Mouse (Mus musculus) forebrain, embryonic 14.5 days (tissue): Measurements from ENCODE around the gene Rad51b. TPM values are rescaled to one million over a fixed set of nuclear protein-coding genes. Genes with fewer than 3 reads are reported as not detected.

ENCODE experiments used
- ATAC-seq: fragments of 200-750 bp; cut with Nextera tagmentation; 2 replicates; pipeline ENCODE4 v1.8.0; 2017; ENCODE audit warnings: mild to moderate bottlenecking, moderate library complexity
- DNase-seq: peaks from one replicate; pipeline ENCODE4 v3.0.0-alpha.2; 2015; ENCODE audit warnings: low spot score
- H3K27ac ChIP-seq: fragments of 300-500 bp; sonication (generic); 2 replicates; pipeline ENCODE4 v1.5.1; 2014; ENCODE audit warnings: low read depth, mild to moderate bottlenecking, control low read depth, low read length, moderate library complexity
- H3K27me3 ChIP-seq: fragments of 300-500 bp; sonication (generic); replicated peaks from 2 replicates; pipeline ENCODE4 v1.6.1; 2014; ENCODE audit warnings: low read length, control low read depth, mixed read lengths; ENCODE audit not compliant: control insufficient read depth, insufficient read depth
- H3K36me3 ChIP-seq: fragments of 300-500 bp; sonication (generic); 2 replicates; pipeline ENCODE4 v1.6.1; 2014; ENCODE audit warnings: low read length, control low read depth; ENCODE audit not compliant: control insufficient read depth, insufficient read depth
- H3K4me1 ChIP-seq: fragments of 300-500 bp; sonication (generic); 2 replicates; pipeline ENCODE4 v1.6.1; 2014; ENCODE audit warnings: antibody characterized with exemption, low read length, control low read depth; ENCODE audit not compliant: control insufficient read depth, insufficient read depth
- H3K4me2 ChIP-seq: fragments of 300-500 bp; sonication (generic); 2 replicates; pipeline ENCODE4 v1.6.1; 2014; ENCODE audit warnings: mild to moderate bottlenecking, control low read depth, low read length
- H3K4me3 ChIP-seq: fragments of 300-500 bp; sonication (generic); 2 replicates; pipeline ENCODE4 v1.5.1; 2014; ENCODE audit warnings: low read depth, low read length, control low read depth
- H3K9ac ChIP-seq: fragments of 300-500 bp; sonication (generic); 2 replicates; pipeline ENCODE4 v1.6.1; 2014; ENCODE audit warnings: mild to moderate bottlenecking, low read length, control low read depth, moderate library complexity
- H3K9me3 ChIP-seq: fragments of 300-500 bp; sonication (generic); replicated peaks from 2 replicates; pipeline ENCODE4 v1.6.1; 2016; ENCODE audit warnings: low read length, control low read depth, mixed read lengths; ENCODE audit not compliant: control insufficient read depth
- WGBS: fragments of 180-500 bp; shearing (Covaris S2); extraction: QIAGEN DNeasy Blood & Tissue Kit; methylation state at CpG from one replicate; pipeline ENCODE4 v1.1.7; 2014; 5-methylcytosine and 5-hydroxymethylcytosine counted together
- polyA plus RNA-seq: library from polyadenylated mRNA; unstranded; fragments of >200 nt; fragmentation: Nextera tagmentation; extraction: Ambion mirVana; gene quantifications from 2 replicates; pipeline ENCODE4 v1.2.1, GENCODE M21; 2014

Rad51b gene
- polyA plus RNA-seq, 1 experiment from 2014 or later = 3.5 TPM

DNA sequence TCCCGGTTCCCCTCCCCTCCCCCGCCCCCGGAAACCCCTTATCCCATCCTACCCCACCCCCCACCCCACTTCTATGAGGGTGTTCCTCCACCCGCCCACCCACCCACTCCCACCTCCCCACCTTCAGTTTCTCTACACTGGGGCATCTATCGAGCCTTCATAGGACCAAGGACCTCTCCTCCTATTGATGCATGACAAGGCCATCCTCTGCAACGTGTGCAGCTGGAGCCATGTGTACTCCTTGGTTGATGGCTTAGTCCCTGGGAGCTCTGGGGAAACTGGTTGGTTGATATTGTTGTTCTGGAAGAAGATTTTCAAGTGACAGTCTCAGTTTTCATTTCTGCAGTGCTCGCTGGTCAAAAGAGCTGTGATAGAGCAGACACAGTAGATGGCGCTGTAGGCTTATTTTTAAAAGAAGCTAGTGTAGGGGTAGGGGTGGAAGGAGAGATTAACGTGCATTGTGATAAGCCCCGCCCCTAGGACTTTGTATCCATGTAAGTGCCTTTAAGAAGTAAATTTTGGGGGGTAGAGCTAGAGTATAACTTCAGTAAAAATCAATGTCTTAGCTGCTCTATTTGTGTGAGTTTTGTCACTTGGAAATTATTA is 61.6 kb downstream of the Rad51b start:
- no peaks in the 10 kb centered on the region for H3K9me3 ChIP-seq
- no peak overlapping the region for H3K27ac ChIP-seq
- WGBS = 16% methylated on average over 10 of the region's 10 CpGs
- no peak overlapping the region for H3K4me2 ChIP-seq
- no peaks in the 10 kb centered on the region for H3K4me1 ChIP-seq
- DNase-seq (peak; percentile 94), ATAC-seq (peak; percentile 91)
- no peaks in the 10 kb centered on the region for H3K27me3 ChIP-seq
- no peak overlapping the region for H3K9ac ChIP-seq
- H3K36me3 ChIP-seq = no peaks in the 10 kb centered on the region
- no peak overlapping the region for H3K4me3 ChIP-seq

DNA sequence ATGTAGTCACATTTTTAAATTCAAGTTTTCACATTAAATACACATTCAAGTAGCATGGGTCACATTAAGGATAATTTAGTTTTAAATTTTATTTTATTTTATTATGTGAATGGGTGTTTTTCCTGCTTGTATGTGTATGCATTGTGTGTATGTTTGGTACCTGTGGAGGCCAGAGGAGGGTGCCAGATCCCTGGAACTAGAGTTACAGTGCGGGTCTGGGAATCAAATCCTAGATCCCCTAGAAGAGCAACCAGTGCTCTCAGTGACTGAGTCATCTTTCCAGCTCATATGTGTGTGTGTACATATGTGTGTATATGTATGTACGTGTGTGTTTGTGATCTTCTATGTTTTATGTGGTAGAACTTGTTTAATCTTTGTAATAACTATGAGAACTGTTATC is 62.3 kb downstream of the Rad51b start:
- ATAC-seq (no peak), DNase-seq (no peak)
- Histone ChIP-seq H3K27me3 (no peaks in the 10 kb centered on the region), H3K4me2 (no peak overlapping the region), H3K4me3 (no peak overlapping the region), H3K9ac (no peak overlapping the region), H3K9me3 (no peaks in the 10 kb centered on the region), H3K4me1 (no peaks in the 10 kb centered on the region), H3K27ac (no peak overlapping the region), H3K36me3 (no peaks in the 10 kb centered on the region)
- WGBS = 97% methylated on average over 2 of the region's 2 CpGs

DNA sequence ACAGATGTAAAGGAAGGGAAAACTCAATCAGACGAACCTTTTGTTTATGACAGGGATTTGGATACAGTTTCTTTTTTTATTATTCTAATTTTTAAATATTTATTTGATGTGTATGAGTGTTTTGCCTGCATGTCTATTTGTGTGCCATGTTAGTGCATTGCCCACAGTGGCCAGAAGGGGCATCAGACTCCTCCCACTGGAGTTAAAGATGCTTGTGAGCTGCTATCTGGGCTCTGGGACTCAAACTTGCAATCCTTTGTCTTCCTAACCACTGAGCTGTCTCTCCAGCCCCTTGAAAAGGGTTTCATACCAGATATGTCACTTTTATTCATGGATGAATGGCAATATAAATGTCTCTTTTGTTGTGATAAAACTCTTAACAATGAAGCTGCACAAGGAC is 65.1 kb downstream of the Rad51b start:
- H3K9me3 ChIP-seq = peaks cover 3% of the 10 kb centered on the region; the same call in 1 of the 2 replicates
- WGBS = 63% methylated on average over 1 of the region's 1 CpGs
- DNase-seq = peak; percentile 43

DNA sequence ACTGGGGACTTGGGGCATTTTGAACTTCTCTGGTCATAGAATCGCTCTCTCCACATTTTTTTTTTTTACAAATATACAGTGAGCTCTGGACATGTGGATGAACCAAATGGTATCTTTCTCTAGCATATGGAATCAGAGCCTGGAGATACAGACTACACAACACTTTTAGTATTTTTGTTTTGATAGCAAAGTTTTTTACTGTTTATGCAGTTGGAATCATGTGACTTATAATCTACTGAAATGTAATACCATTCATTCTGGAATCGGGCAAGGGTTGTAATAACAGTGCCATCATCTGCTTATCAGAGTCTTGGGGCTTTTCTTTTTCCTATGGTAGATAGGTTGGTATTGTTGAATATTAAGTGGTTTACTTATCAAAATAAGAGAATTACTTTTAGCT is 67.2 kb downstream of the Rad51b start:
- no peak overlapping the region for H3K4me2 ChIP-seq
- ATAC-seq = no peak
- H3K4me3 ChIP-seq = no peak overlapping the region
- no peaks in the 10 kb centered on the region for H3K36me3 ChIP-seq
- WGBS = 96% methylated on average over 2 of the region's 2 CpGs
- no peak overlapping the region for H3K9ac ChIP-seq
- H3K9me3 ChIP-seq = peaks cover 3% of the 10 kb centered on the region; the same call in 1 of the 2 replicates
- DNase-seq = no peak
- no peaks in the 10 kb centered on the region for H3K27me3 ChIP-seq
- H3K4me1 ChIP-seq = no peaks in the 10 kb centered on the region
- no peak overlapping the region for H3K27ac ChIP-seq

More for the DNA sequence above, 65.1 kb downstream of the Rad51b start:
- Histone ChIP-seq H3K4me2 (no peak overlapping the region), H3K27ac (no peak overlapping the region), H3K4me1 (no peaks in the 10 kb centered on the region), H3K4me3 (no peak overlapping the region), H3K9ac (no peak overlapping the region), H3K27me3 (no peaks in the 10 kb centered on the region), H3K36me3 (no peaks in the 10 kb centered on the region)
- no peak for ATAC-seq

DNA sequence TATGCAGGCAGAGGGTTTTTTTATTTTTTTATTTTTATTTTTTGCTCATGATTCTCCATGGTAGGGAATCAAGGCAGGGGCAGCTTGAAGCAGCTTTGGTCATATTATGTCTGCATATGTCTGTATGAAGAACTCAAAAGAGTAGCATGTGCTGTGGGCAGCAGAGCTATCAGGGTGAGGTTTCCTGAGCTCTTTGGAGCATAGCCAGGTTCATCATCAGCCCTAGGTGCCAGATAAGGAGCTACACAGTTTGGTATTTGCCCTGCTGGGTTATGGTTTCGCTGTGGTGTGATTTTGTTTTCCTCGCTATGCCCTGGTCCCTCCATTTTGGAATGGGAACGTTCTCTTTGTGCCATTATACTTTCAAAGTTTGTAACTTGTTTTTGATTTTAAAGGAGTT is 71.7 kb downstream of the Rad51b start:
- 97% methylated on average over 3 of the region's 3 CpGs for WGBS
- Histone ChIP-seq H3K4me3 (no peak overlapping the region), H3K27me3 (no peaks in the 10 kb centered on the region), H3K9me3 (peaks cover 3% of the 10 kb centered on the region; the same call in 1 of the 2 replicates), H3K4me2 (no peak overlapping the region), H3K4me1 (no peaks in the 10 kb centered on the region), H3K27ac (no peak overlapping the region), H3K36me3 (no peaks in the 10 kb centered on the region), H3K9ac (no peak overlapping the region)
- ATAC-seq (no peak), DNase-seq (no peak)

DNA sequence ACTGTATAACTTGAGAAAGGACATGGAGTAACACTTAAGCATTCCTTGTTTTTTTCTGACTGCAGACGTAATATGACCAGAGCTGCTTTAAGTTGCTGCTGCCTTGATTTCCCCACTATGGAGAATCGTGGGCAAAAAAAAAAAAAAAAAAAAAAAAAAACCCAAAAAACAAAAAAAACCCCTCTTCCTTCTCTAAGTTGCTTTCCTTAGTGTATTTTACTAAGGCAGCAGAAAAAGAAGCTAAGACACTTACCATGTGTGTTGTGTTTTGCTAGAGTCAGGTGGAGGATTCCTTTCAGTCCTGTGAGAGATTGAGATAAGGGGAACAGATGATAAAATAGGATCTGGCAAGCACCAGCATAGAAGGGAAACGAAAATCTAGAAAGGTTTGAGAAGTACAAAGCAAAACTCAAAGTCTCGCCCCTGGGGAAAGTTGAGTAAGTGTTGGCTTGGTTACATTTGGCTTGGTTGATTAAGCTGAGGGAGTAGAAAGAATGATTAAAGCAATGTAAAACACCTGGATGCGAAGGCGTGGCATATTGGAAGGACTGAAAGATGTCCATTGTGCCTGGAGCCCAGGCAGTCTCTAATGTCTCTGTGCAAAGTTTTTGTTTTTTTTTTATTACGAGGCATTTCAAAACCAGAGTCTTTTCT is 72.6 kb downstream of the Rad51b start:
- H3K4me3 ChIP-seq = no peak overlapping the region
- H3K4me2 ChIP-seq = no peak overlapping the region
- no peaks in the 10 kb centered on the region for H3K4me1 ChIP-seq
- ATAC-seq (no peak), DNase-seq (no peak)
- H3K27me3 ChIP-seq = no peaks in the 10 kb centered on the region
- no peaks in the 10 kb centered on the region for H3K36me3 ChIP-seq
- peaks cover 3% of the 10 kb centered on the region; the same call in 1 of the 2 replicates for H3K9me3 ChIP-seq
- WGBS = 88% methylated on average over 7 of the region's 7 CpGs
- no peak overlapping the region for H3K27ac ChIP-seq
- no peak overlapping the region for H3K9ac ChIP-seq

DNA sequence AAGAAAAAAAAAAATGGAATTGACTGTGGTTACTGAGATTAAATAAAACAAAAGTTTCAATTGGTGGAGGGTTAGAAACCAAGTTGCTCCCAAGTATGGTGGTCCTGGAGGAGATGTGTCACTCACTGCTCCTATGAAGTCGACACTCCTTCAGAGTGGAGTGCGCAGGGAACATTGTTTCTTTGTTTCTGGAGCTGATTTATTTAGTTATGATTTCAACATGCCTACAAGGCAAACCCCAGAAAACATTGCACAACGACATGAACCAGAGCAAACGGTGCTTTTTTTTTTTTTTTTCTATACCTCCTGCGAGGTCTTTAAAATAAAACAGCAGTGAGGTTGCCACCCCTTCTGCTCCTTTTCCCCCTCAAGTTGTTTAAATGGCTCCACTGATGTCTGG is 75.6 kb downstream of the Rad51b start:
- no peak overlapping the region for H3K9ac ChIP-seq
- no peak for ATAC-seq
- WGBS = 85% methylated on average over 5 of the region's 5 CpGs

DNA sequence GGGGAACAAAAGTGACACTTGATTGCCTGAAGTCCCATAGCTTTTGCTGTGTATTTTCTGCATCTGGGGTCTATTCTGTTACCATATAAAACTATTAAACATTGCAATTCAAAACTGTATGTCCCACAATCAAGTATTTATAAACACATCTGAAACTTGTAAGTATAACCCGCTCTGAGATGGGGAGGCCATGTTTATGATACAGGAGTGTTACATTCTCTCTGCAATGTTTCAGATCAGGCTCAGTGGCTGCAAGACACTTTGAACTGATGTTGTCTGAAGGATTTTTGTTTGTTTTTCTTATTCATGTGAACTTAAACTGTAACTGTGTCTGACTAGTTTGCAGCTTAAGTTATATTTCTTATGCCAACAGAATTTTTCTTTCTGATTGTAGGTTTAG is 80.3 kb downstream of the Rad51b start:
- no peak for DNase-seq
- Histone ChIP-seq H3K4me3 (no peak overlapping the region), H3K9me3 (no peaks in the 10 kb centered on the region), H3K9ac (no peak overlapping the region), H3K36me3 (no peaks in the 10 kb centered on the region), H3K4me2 (no peak overlapping the region), H3K4me1 (peaks cover 4% of the 10 kb centered on the region; the same call in 1 of the 2 replicates), H3K27ac (no peak overlapping the region), H3K27me3 (no peaks in the 10 kb centered on the region)
- 90% methylated on average over 1 of the region's 1 CpGs for WGBS
- ATAC-seq = no peak

More for the DNA sequence above, 75.6 kb downstream of the Rad51b start:
- H3K4me1 ChIP-seq = no peaks in the 10 kb centered on the region
- no peak overlapping the region for H3K4me2 ChIP-seq
- H3K27ac ChIP-seq = no peak overlapping the region
- H3K9me3 ChIP-seq = no peaks in the 10 kb centered on the region
- no peak for DNase-seq
- no peaks in the 10 kb centered on the region for H3K27me3 ChIP-seq
- no peaks in the 10 kb centered on the region for H3K36me3 ChIP-seq
- H3K4me3 ChIP-seq = no peak overlapping the region

DNA sequence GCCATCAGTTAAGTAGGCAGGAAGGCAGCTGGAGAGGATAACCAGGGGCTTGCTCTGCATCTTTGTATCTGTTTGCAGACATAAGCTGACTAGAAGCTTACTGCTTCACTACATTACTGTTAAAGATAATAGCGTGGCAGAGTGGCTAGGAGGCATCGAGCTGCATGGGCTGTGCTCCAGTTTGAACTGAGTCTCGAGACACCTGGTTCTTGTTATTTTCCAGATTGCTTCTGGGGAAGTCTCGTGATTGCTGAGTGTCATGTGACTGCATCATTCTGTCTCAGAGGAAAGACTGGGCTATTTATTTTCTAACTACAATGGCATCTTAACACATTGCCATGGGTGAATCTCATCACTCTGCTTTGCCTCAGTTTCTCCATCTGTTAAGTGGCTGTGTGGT is 80.8 kb downstream of the Rad51b start:
- Histone ChIP-seq H3K4me3 (no peak overlapping the region), H3K9me3 (no peaks in the 10 kb centered on the region), H3K9ac (no peak overlapping the region), H3K4me2 (no peak overlapping the region), H3K36me3 (no peaks in the 10 kb centered on the region), H3K27me3 (no peaks in the 10 kb centered on the region), H3K27ac (no peak overlapping the region), H3K4me1 (peaks cover 4% of the 10 kb centered on the region; the same call in 1 of the 2 replicates)
- DNase-seq (no peak), ATAC-seq (no peak)
- 73% methylated on average over 4 of the region's 4 CpGs for WGBS
